Mouse (Mus musculus) bone marrow macrophage, adult 2 months (primary cell): ENCODE data around the gene Suclg2. TPM values are rescaled to one million over a fixed set of nuclear protein-coding genes. Genes with fewer than 3 reads are reported as not detected.

Experiments
- H3K27ac ChIP-seq: 2 replicates; pipeline ENCODE4 v1.5.1; 2012; ENCODE audit warnings: low read depth, low read length; ENCODE audit not compliant: insufficient read depth
- H3K4me1 ChIP-seq: 2 replicates; pipeline ENCODE4 v1.6.1; 2012; ENCODE audit warnings: low read length; ENCODE audit not compliant: control insufficient read depth, insufficient read depth
- H3K4me3 ChIP-seq: 2 replicates; pipeline ENCODE4 v1.5.1; 2012; ENCODE audit warnings: mild to moderate bottlenecking, low read length, moderate library complexity; ENCODE audit not compliant: insufficient read depth
- CTCF ChIP-seq: IDR thresholded peaks from 2 replicates; pipeline ENCODE4 v1.5.1; 2012; ENCODE audit warnings: low read depth, mild to moderate bottlenecking, low read length, moderate library complexity
- POLR2A ChIP-seq: IDR thresholded peaks from 2 replicates; pipeline ENCODE4 v1.6.1; 2012; ENCODE audit warnings: mild to moderate bottlenecking, low read depth, low read length, borderline replicate concordance
- polyA plus RNA-seq: library from polyadenylated mRNA; stranded (reverse); fragments of >200 nt; gene quantifications from 2 replicates; pipeline ENCODE4 v1.2.4, GENCODE M21; 2012; ENCODE audit not compliant: missing spikeins, insufficient read depth, insufficient read length

The Suclg2 gene
- polyA plus RNA-seq, 1 experiment = 14.3 TPM

- H3K4me1 ChIP-seq = peaks cover 4% of the 10 kb centered on the region; the same call in 1 of the 2 replicates
- H3K4me3 ChIP-seq = peak overlapping the region; percentile 28
- no peak overlapping the region for H3K27ac ChIP-seq
- TF ChIP-seq POLR2A = no peak
- no peak for TF ChIP-seq CTCF
These were observed 351 bp upstream of the Suclg2 start for GRCm38 (mm10) chr6:95718969-95719333.

- TF ChIP-seq CTCF = no peak
- no peak for TF ChIP-seq POLR2A
- Histone ChIP-seq H3K4me3 (no peak overlapping the region), H3K4me1 (peaks cover 4% of the 10 kb centered on the region; the same call in 1 of the 2 replicates), H3K27ac (no peak overlapping the region)
These were observed 1.5 kb downstream of the Suclg2 start for GRCm38 (mm10) chr6:95717071-95717470.

- H3K27ac ChIP-seq = no peak overlapping the region
- peaks cover 4% of the 10 kb centered on the region; the same call in 1 of the 2 replicates for H3K4me1 ChIP-seq
- TF ChIP-seq CTCF (no peak), POLR2A (no peak)
- H3K4me3 ChIP-seq = no peak overlapping the region
These were observed 2.1 kb downstream of the Suclg2 start for GRCm38 (mm10) chr6:95716476-95716875.

GRCm38 (mm10) chr6:95713245-95713644, 5.4 kb downstream of the Suclg2 start:
- TF ChIP-seq POLR2A (no peak), CTCF (no peak)
- no peak overlapping the region for H3K4me3 ChIP-seq

GRCm38 (mm10) chr6:95712081-95712480, 6.5 kb downstream of the Suclg2 start:
- Histone ChIP-seq H3K27ac (no peak overlapping the region), H3K4me1 (no peaks in the 10 kb centered on the region), H3K4me3 (no peak overlapping the region)
- TF ChIP-seq POLR2A (no peak), CTCF (no peak)

More at GRCm38 (mm10) chr6:95713245-95713644, 5.4 kb downstream of the Suclg2 start:
- Histone ChIP-seq H3K27ac (no peak overlapping the region), H3K4me1 (peaks cover 2% of the 10 kb centered on the region; the same call in 1 of the 2 replicates)

GRCm38 (mm10) chr6:95711671-95712070, 6.9 kb downstream of the Suclg2 start:
- no peak for TF ChIP-seq CTCF
- TF ChIP-seq POLR2A = no peak
- no peak overlapping the region for H3K4me3 ChIP-seq
- H3K4me1 ChIP-seq = no peaks in the 10 kb centered on the region
- H3K27ac ChIP-seq = no peak overlapping the region

GRCm38 (mm10) chr6:95710886-95711285, 7.7 kb downstream of the Suclg2 start:
- TF ChIP-seq POLR2A (no peak), CTCF (no peak)
- Histone ChIP-seq H3K27ac (no peak overlapping the region), H3K4me1 (no peaks in the 10 kb centered on the region), H3K4me3 (no peak overlapping the region)

- no peak overlapping the region for H3K27ac ChIP-seq
- H3K4me3 ChIP-seq = no peak overlapping the region
- TF ChIP-seq CTCF (no peak), POLR2A (no peak)
- H3K4me1 ChIP-seq = no peaks in the 10 kb centered on the region
These were observed 9.1 kb downstream of the Suclg2 start for GRCm38 (mm10) chr6:95709531-95709930.

GRCm38 (mm10) chr6:95709106-95709505, 9.5 kb downstream of the Suclg2 start:
- Histone ChIP-seq H3K4me3 (no peak overlapping the region), H3K27ac (no peak overlapping the region), H3K4me1 (no peaks in the 10 kb centered on the region)
- no peak for TF ChIP-seq CTCF

- no peaks in the 10 kb centered on the region for H3K4me1 ChIP-seq
- no peak for TF ChIP-seq POLR2A
- TF ChIP-seq CTCF = no peak
- H3K27ac ChIP-seq = no peak overlapping the region
- H3K4me3 ChIP-seq = no peak overlapping the region
These were observed 14.0 kb downstream of the Suclg2 start for GRCm38 (mm10) chr6:95704626-95705025.

GRCm38 (mm10) chr6:95702200-95702599, 16.4 kb downstream of the Suclg2 start:
- Histone ChIP-seq H3K4me3 (no peak overlapping the region), H3K27ac (no peak overlapping the region), H3K4me1 (peaks cover 2% of the 10 kb centered on the region; the same call in 1 of the 2 replicates)
- TF ChIP-seq CTCF = no peak
- TF ChIP-seq POLR2A = no peak
